Mouse (Mus musculus): ENCODE measurements around the gene Top3b. TPM values are rescaled to one million over a fixed set of nuclear protein-coding genes. Genes with fewer than 3 reads are reported as not detected.
"Not testable (repeated sequence)": the region's sequence is repeated elsewhere in the genome, so short reads cannot be mapped to it uniquely, and the experiment has no call there.

Gene Top3b
- polyA plus RNA-seq, 1 experiment from 2014 or later: 67.5 TPM

GRCm38 (mm10) chr16:16855541-16855940 lies 15.0 kb upstream of the Top3b start:
- Histone ChIP-seq H3K27me3 (ENCODE audit: control insufficient read depth, insufficient read depth, low read length) (no peaks in the 10 kb centered on the region), H3K27ac (replicated peaks; ENCODE audit: low read depth, low read length) (no peak overlapping the region), H3K9me3 (ENCODE audit: control insufficient read depth, low read length) (no peaks in the 10 kb centered on the region), H3K4me1 (ENCODE audit: control insufficient read depth, insufficient read depth, low read length) (no peaks in the 10 kb centered on the region), H3K36me3 (ENCODE audit: control insufficient read depth, insufficient read depth, low read length) (no peaks in the 10 kb centered on the region), H3K4me2 (ENCODE audit: low read length) (no peak overlapping the region), H3K4me3 (replicated peaks; ENCODE audit: low read depth, low read length) (no peak overlapping the region), H3K9ac (replicated peaks; ENCODE audit: low read length) (no peak overlapping the region)
- WGBS: 90% methylated on average over 1 of the region's 1 CpGs
- ATAC-seq (ENCODE audit: low FRiP score, low TSS enrichment) (no peak), DNase-seq (no peak)

GRCm38 (mm10) chr16:16856054-16856453 lies 14.5 kb upstream of the Top3b start:
- H3K4me1 ChIP-seq (ENCODE audit: control insufficient read depth, insufficient read depth, low read length); H3K9ac ChIP-seq (replicated peaks; ENCODE audit: low read length); DNase-seq; H3K9me3 ChIP-seq (ENCODE audit: control insufficient read depth, low read length); ATAC-seq (ENCODE audit: low FRiP score, low TSS enrichment); H3K27ac ChIP-seq (replicated peaks; ENCODE audit: low read depth, low read length); H3K4me2 ChIP-seq (ENCODE audit: low read length); H3K27me3 ChIP-seq (ENCODE audit: control insufficient read depth, insufficient read depth, low read length); H3K4me3 ChIP-seq (replicated peaks; ENCODE audit: low read depth, low read length); H3K36me3 ChIP-seq (ENCODE audit: control insufficient read depth, insufficient read depth, low read length): not testable (repeated sequence)
- 81% methylated on average over 9 of the region's 9 CpGs for WGBS

GRCm38 (mm10) chr16:16856731-16857476 lies 13.6 kb upstream of the Top3b start:
- Histone ChIP-seq H3K4me2 (ENCODE audit: low read length) (no peak overlapping the region), H3K27ac (replicated peaks; ENCODE audit: low read depth, low read length) (no peak overlapping the region), H3K36me3 (ENCODE audit: control insufficient read depth, insufficient read depth, low read length) (no peaks in the 10 kb centered on the region), H3K4me3 (replicated peaks; ENCODE audit: low read depth, low read length) (no peak overlapping the region), H3K9me3 (ENCODE audit: control insufficient read depth, low read length) (no peaks in the 10 kb centered on the region), H3K27me3 (ENCODE audit: control insufficient read depth, insufficient read depth, low read length) (no peaks in the 10 kb centered on the region), H3K4me1 (ENCODE audit: control insufficient read depth, insufficient read depth, low read length) (no peaks in the 10 kb centered on the region), H3K9ac (replicated peaks; ENCODE audit: low read length) (no peak overlapping the region)
- ATAC-seq (ENCODE audit: low FRiP score, low TSS enrichment) (no peak), DNase-seq (no peak)
- 77% methylated on average over 13 of the region's 13 CpGs for WGBS

GRCm38 (mm10) chr16:16862288-16862687 lies 8.2 kb upstream of the Top3b start:
- H3K27ac ChIP-seq (replicated peaks; ENCODE audit: low read depth, low read length): no peak overlapping the region
- H3K4me1 ChIP-seq (ENCODE audit: control insufficient read depth, insufficient read depth, low read length): no peaks in the 10 kb centered on the region
- no peak overlapping the region for H3K4me3 ChIP-seq (replicated peaks; ENCODE audit: low read depth, low read length)
- ATAC-seq (ENCODE audit: low FRiP score, low TSS enrichment) (no peak), DNase-seq (no peak)
- H3K9ac ChIP-seq (replicated peaks; ENCODE audit: low read length): no peak overlapping the region
- H3K36me3 ChIP-seq (ENCODE audit: control insufficient read depth, insufficient read depth, low read length): no peaks in the 10 kb centered on the region
- WGBS: 84% methylated on average over 3 of the region's 3 CpGs
- no peaks in the 10 kb centered on the region for H3K27me3 ChIP-seq (ENCODE audit: control insufficient read depth, insufficient read depth, low read length)
- no peak overlapping the region for H3K4me2 ChIP-seq (ENCODE audit: low read length)
- H3K9me3 ChIP-seq (ENCODE audit: control insufficient read depth, low read length): no peaks in the 10 kb centered on the region

GRCm38 (mm10) chr16:16863978-16864377 lies 6.6 kb upstream of the Top3b start, which contains the start of gene Igll1:
Igll1 (minus strand) TSS chr16:16863985.
- H3K4me2 ChIP-seq (ENCODE audit: low read length): no peak within 1 kb of the TSS
- no peak within 1 kb of the TSS for H3K27ac ChIP-seq (replicated peaks; ENCODE audit: low read depth, low read length)
- H3K27me3 ChIP-seq (ENCODE audit: control insufficient read depth, insufficient read depth, low read length): no peaks in the 10 kb centered on the region
- H3K36me3 ChIP-seq (ENCODE audit: control insufficient read depth, insufficient read depth, low read length): no peaks in the 10 kb centered on the region
- WGBS: 77% methylated on average over 2 of the region's 2 CpGs
- no peak for DNase-seq
- no peak within 1 kb of the TSS for H3K4me3 ChIP-seq (replicated peaks; ENCODE audit: low read depth, low read length)
- H3K9ac ChIP-seq (replicated peaks; ENCODE audit: low read length): no peak within 1 kb of the TSS
- no peaks in the 10 kb centered on the region for H3K4me1 ChIP-seq (ENCODE audit: control insufficient read depth, insufficient read depth, low read length)
- H3K9me3 ChIP-seq (ENCODE audit: control insufficient read depth, low read length): no peaks in the 10 kb centered on the region
- ATAC-seq (ENCODE audit: low FRiP score, low TSS enrichment): no peak

- no peak overlapping the region for H3K27ac ChIP-seq (replicated peaks; ENCODE audit: low read depth, low read length)
- no peak overlapping the region for H3K9ac ChIP-seq (replicated peaks; ENCODE audit: low read length)
- H3K4me2 ChIP-seq (ENCODE audit: low read length): no peak overlapping the region
- ATAC-seq (ENCODE audit: low FRiP score, low TSS enrichment): no peak
- DNase-seq: no peak
- H3K36me3 ChIP-seq (ENCODE audit: control insufficient read depth, insufficient read depth, low read length): no peaks in the 10 kb centered on the region
- H3K27me3 ChIP-seq (ENCODE audit: control insufficient read depth, insufficient read depth, low read length): no peaks in the 10 kb centered on the region
- H3K4me1 ChIP-seq (ENCODE audit: control insufficient read depth, insufficient read depth, low read length): no peaks in the 10 kb centered on the region
- H3K4me3 ChIP-seq (replicated peaks; ENCODE audit: low read depth, low read length): no peak overlapping the region
- H3K9me3 ChIP-seq (ENCODE audit: control insufficient read depth, low read length): no peaks in the 10 kb centered on the region
These were observed 5.3 kb upstream of the Top3b start for GRCm38 (mm10) chr16:16865217-16865616.

GRCm38 (mm10) chr16:16865696-16866561 lies 4.6 kb upstream of the Top3b start:
- no peak overlapping the region for H3K4me3 ChIP-seq (replicated peaks; ENCODE audit: low read depth, low read length)
- H3K9me3 ChIP-seq (ENCODE audit: control insufficient read depth, low read length): no peaks in the 10 kb centered on the region
- DNase-seq (no peak), ATAC-seq (ENCODE audit: low FRiP score, low TSS enrichment) (no peak)
- no peak overlapping the region for H3K4me2 ChIP-seq (ENCODE audit: low read length)
- H3K9ac ChIP-seq (replicated peaks; ENCODE audit: low read length): no peak overlapping the region
- WGBS: 49% methylated on average over 5 of the region's 5 CpGs
- no peak overlapping the region for H3K27ac ChIP-seq (replicated peaks; ENCODE audit: low read depth, low read length)
- H3K27me3 ChIP-seq (ENCODE audit: control insufficient read depth, insufficient read depth, low read length): no peaks in the 10 kb centered on the region
- H3K36me3 ChIP-seq (ENCODE audit: control insufficient read depth, insufficient read depth, low read length): no peaks in the 10 kb centered on the region
- no peaks in the 10 kb centered on the region for H3K4me1 ChIP-seq (ENCODE audit: control insufficient read depth, insufficient read depth, low read length)

GRCm38 (mm10) chr16:16870241-16870616 lies 307 bp upstream of the Top3b start:
- peaks cover 8% of the 10 kb centered on the region for H3K4me1 ChIP-seq (ENCODE audit: control insufficient read depth, insufficient read depth, low read length)
- 35% methylated on average over 7 of the region's 7 CpGs for WGBS
- ATAC-seq (ENCODE audit: low FRiP score, low TSS enrichment) (peak; percentile 70), DNase-seq (no peak)
- H3K9ac ChIP-seq (replicated peaks; ENCODE audit: low read length): peak overlapping the region; percentile 76
- no peaks in the 10 kb centered on the region for H3K9me3 ChIP-seq (ENCODE audit: control insufficient read depth, low read length)
- peak overlapping the region; percentile 90 for H3K27ac ChIP-seq (replicated peaks; ENCODE audit: low read depth, low read length)
- no peaks in the 10 kb centered on the region for H3K27me3 ChIP-seq (ENCODE audit: control insufficient read depth, insufficient read depth, low read length)
- peak overlapping the region; percentile 65 for H3K4me3 ChIP-seq (replicated peaks; ENCODE audit: low read depth, low read length)
- H3K36me3 ChIP-seq (ENCODE audit: control insufficient read depth, insufficient read depth, low read length): peaks cover 4% of the 10 kb centered on the region
- H3K4me2 ChIP-seq (ENCODE audit: low read length): peak overlapping the region; percentile 67
